Mouse (Mus musculus) limb, embryonic 13.5 days (tissue): ENCODE results near the gene Ovol3. TPM values are rescaled to one million over a fixed set of nuclear protein-coding genes. Genes with fewer than 3 reads are reported as not detected.
A peak's percentile ranks its signal among the peaks of the same experiment; 100 is the strongest.

Experiments
- ATAC-seq: fragments of 200-750 bp; cut with Nextera tagmentation; 2 replicates; pipeline ENCODE4 v1.8.0; 2017; ENCODE audit warnings: low read depth, moderate number of reproducible peaks, moderate TSS enrichment; ENCODE audit not compliant: low FRiP score
- H3K27ac ChIP-seq: fragments of 300-500 bp; sonication (generic); 2 replicates; pipeline ENCODE4 v1.5.1; 2015; ENCODE audit warnings: inconsistent platforms, mild to moderate bottlenecking, moderate library complexity
- H3K27me3 ChIP-seq: fragments of 300-500 bp; sonication (generic); 2 replicates; pipeline ENCODE4 v1.6.1; 2015; ENCODE audit warnings: mild to moderate bottlenecking, inconsistent platforms
- H3K36me3 ChIP-seq: fragments of 300-500 bp; sonication (generic); 2 replicates; pipeline ENCODE4 v1.6.1; 2015; ENCODE audit warnings: inconsistent platforms, mild to moderate bottlenecking, moderate library complexity
- H3K4me1 ChIP-seq: fragments of 300-500 bp; sonication (generic); 2 replicates; pipeline ENCODE4 v1.6.1; 2015; ENCODE audit warnings: inconsistent platforms
- H3K4me2 ChIP-seq: fragments of 300-500 bp; sonication (generic); replicated peaks from 2 replicates; pipeline ENCODE4 v1.6.1; 2015; ENCODE audit warnings: inconsistent platforms, mild to moderate bottlenecking, moderate library complexity
- H3K4me3 ChIP-seq: fragments of 300-500 bp; sonication (generic); 2 replicates; pipeline ENCODE4 v1.5.1; 2015; ENCODE audit warnings: moderate library complexity, mild to moderate bottlenecking, inconsistent platforms
- H3K9ac ChIP-seq: fragments of 300-500 bp; sonication (generic); 2 replicates; pipeline ENCODE4 v1.6.1; 2015; ENCODE audit warnings: mild to moderate bottlenecking, inconsistent platforms
- H3K9me3 ChIP-seq: fragments of 300-500 bp; sonication (generic); 2 replicates; pipeline ENCODE4 v1.6.1; 2016; ENCODE audit warnings: inconsistent platforms
- WGBS: fragments of 180-500 bp; shearing (Covaris S2); methylation state at CpG from one replicate; pipeline ENCODE4 v1.1.7; 2015; 5-methylcytosine and 5-hydroxymethylcytosine counted together
- polyA plus RNA-seq: library from polyadenylated mRNA; unstranded; fragments of >200 nt; fragmentation: Nextera tagmentation; extraction: Ambion mirVana; gene quantifications from 2 replicates; pipeline ENCODE4 v1.2.1, GENCODE M21; 2015

Gene Ovol3
- polyA plus RNA-seq = 0.28 TPM in 1 of 2 replicates, not detected in the other

GRCm38 (mm10) chr7:30235625-30236024 is at the start of gene Ovol3:
TSS of gene Ovol3 (minus strand) at chr7:30235725.
- WGBS = 71% methylated on average over 4 of the region's 4 CpGs
- H3K9ac ChIP-seq = no peak within 1 kb of the TSS
- ATAC-seq = no peak
- no peak within 1 kb of the TSS for H3K4me2 ChIP-seq
- H3K27ac ChIP-seq = no peak within 1 kb of the TSS
- no peaks in the 10 kb centered on the region for H3K27me3 ChIP-seq
- peaks cover 16% of the 10 kb centered on the region for H3K4me1 ChIP-seq
- H3K36me3 ChIP-seq = peaks cover 36% of the 10 kb centered on the region
- no peaks in the 10 kb centered on the region for H3K9me3 ChIP-seq
- H3K4me3 ChIP-seq = no peak within 1 kb of the TSS

GRCm38 (mm10) chr7:30282740-30283139 is 47.2 kb upstream of the Ovol3 start:
- peaks cover 16% of the 10 kb centered on the region for H3K4me1 ChIP-seq
- 82% methylated on average over 7 of the region's 7 CpGs for WGBS
- H3K9ac ChIP-seq = no peak overlapping the region
- ATAC-seq = no peak
- no peak overlapping the region for H3K4me3 ChIP-seq
- H3K36me3 ChIP-seq = no peaks in the 10 kb centered on the region
- H3K27me3 ChIP-seq = no peaks in the 10 kb centered on the region
- H3K27ac ChIP-seq = no peak overlapping the region
- no peaks in the 10 kb centered on the region for H3K9me3 ChIP-seq
- H3K4me2 ChIP-seq = no peak overlapping the region

- no peaks in the 10 kb centered on the region for H3K9me3 ChIP-seq
- H3K27ac ChIP-seq = no peak overlapping the region
- H3K9ac ChIP-seq = no peak overlapping the region
- no peaks in the 10 kb centered on the region for H3K27me3 ChIP-seq
- no peak for ATAC-seq
- H3K4me1 ChIP-seq = peaks cover 16% of the 10 kb centered on the region
- WGBS = 77% methylated on average over 4 of the region's 4 CpGs
- peak overlapping the region; percentile 65 for H3K4me3 ChIP-seq
- H3K4me2 ChIP-seq = peak overlapping the region; percentile 82
- no peaks in the 10 kb centered on the region for H3K36me3 ChIP-seq
Measured at GRCm38 (mm10) chr7:30281522-30281921, 46.0 kb upstream of the Ovol3 start.

GRCm38 (mm10) chr7:30280670-30281138 is 45.2 kb upstream of the Ovol3 start:
- H3K9me3 ChIP-seq = no peaks in the 10 kb centered on the region
- H3K4me3 ChIP-seq = peak overlapping the region; percentile 65
- no peaks in the 10 kb centered on the region for H3K27me3 ChIP-seq
- H3K36me3 ChIP-seq = no peaks in the 10 kb centered on the region
- peak overlapping the region; percentile 82 for H3K4me2 ChIP-seq
- peak overlapping the region; percentile 97 for H3K27ac ChIP-seq
- WGBS = under 1% methylated on average over 20 of the region's 20 CpGs
- ATAC-seq = peak; percentile 89
- peak overlapping the region; percentile 55 for H3K9ac ChIP-seq
- H3K4me1 ChIP-seq = peaks cover 16% of the 10 kb centered on the region

- WGBS = under 1% methylated on average over 49 of the region's 49 CpGs
Measured at GRCm38 (mm10) chr7:30279951-30280669, 44.6 kb upstream of the Ovol3 start, which contains the start of the genes Thap8 and Wdr62. TSS of gene Thap8 (plus strand) at chr7:30280094. TSS of gene Wdr62 (minus strand) at chr7:30280419.

GRCm38 (mm10) chr7:30279536-30279935 is 44.0 kb upstream of the Ovol3 start:
- Histone ChIP-seq H3K4me3 (peak overlapping the region; percentile 65), H3K9me3 (no peaks in the 10 kb centered on the region), H3K9ac (peak overlapping the region; percentile 53; the same call in 1 of the 2 replicates), H3K4me1 (peaks cover 13% of the 10 kb centered on the region), H3K4me2 (peak overlapping the region; percentile 82), H3K27ac (0 out of 2 replicates have a peak overlapping the region, but pooled peaks have one; percentile 15), H3K27me3 (no peaks in the 10 kb centered on the region), H3K36me3 (no peaks in the 10 kb centered on the region)
- ATAC-seq = no peak
- 0% methylated on average over 6 of the region's 6 CpGs for WGBS

More at GRCm38 (mm10) chr7:30279951-30280669, 44.6 kb upstream of the Ovol3 start, which contains the start of the genes Thap8 and Wdr62:
- Histone ChIP-seq H3K4me2 (peak within 1 kb of the TSS; percentile 82), H3K36me3 (no peaks in the 10 kb centered on the region), H3K27me3 (no peaks in the 10 kb centered on the region), H3K4me1 (peaks cover 13% of the 10 kb centered on the region), H3K9me3 (no peaks in the 10 kb centered on the region), H3K4me3 (peak within 1 kb of the TSS; percentile 65), H3K9ac (peak within 1 kb of the TSS; percentile 55), H3K27ac (peak within 1 kb of the TSS; percentile 97)
- peak; percentile 95 for ATAC-seq

- no peak for ATAC-seq
- Histone ChIP-seq H3K4me2 (peak overlapping the region; percentile 82), H3K4me3 (peak overlapping the region; percentile 65; the same call in 1 of the 2 replicates), H3K27me3 (no peaks in the 10 kb centered on the region), H3K9ac (no peak overlapping the region), H3K4me1 (peaks cover 13% of the 10 kb centered on the region), H3K27ac (no peak overlapping the region), H3K36me3 (no peaks in the 10 kb centered on the region), H3K9me3 (no peaks in the 10 kb centered on the region)
- 46% methylated on average over 2 of the region's 2 CpGs for WGBS
Measured at GRCm38 (mm10) chr7:30278911-30279310, 43.4 kb upstream of the Ovol3 start.

- WGBS = 70% methylated on average over 6 of the region's 6 CpGs
- H3K9ac ChIP-seq = no peak overlapping the region
Measured at GRCm38 (mm10) chr7:30274383-30274782, 38.9 kb upstream of the Ovol3 start.

GRCm38 (mm10) chr7:30269641-30270040 is 34.1 kb upstream of the Ovol3 start:
- Histone ChIP-seq H3K27ac (no peak overlapping the region), H3K9me3 (no peaks in the 10 kb centered on the region), H3K27me3 (no peaks in the 10 kb centered on the region), H3K9ac (no peak overlapping the region), H3K4me2 (no peak overlapping the region), H3K36me3 (peaks cover 28% of the 10 kb centered on the region), H3K4me3 (no peak overlapping the region), H3K4me1 (no peaks in the 10 kb centered on the region)
- no peak for ATAC-seq
- WGBS = 90% methylated on average over 4 of the region's 4 CpGs

More at GRCm38 (mm10) chr7:30274383-30274782, 38.9 kb upstream of the Ovol3 start:
- Histone ChIP-seq H3K4me3 (no peak overlapping the region), H3K9me3 (no peaks in the 10 kb centered on the region), H3K36me3 (peaks cover 12% of the 10 kb centered on the region; the same call in 1 of the 2 replicates), H3K4me2 (no peak overlapping the region), H3K27me3 (no peaks in the 10 kb centered on the region), H3K4me1 (peaks cover 3% of the 10 kb centered on the region), H3K27ac (no peak overlapping the region)
- no peak for ATAC-seq

- no peak overlapping the region for H3K27ac ChIP-seq
Measured at GRCm38 (mm10) chr7:30266780-30267179, 31.3 kb upstream of the Ovol3 start.

GRCm38 (mm10) chr7:30265935-30266334 is 30.4 kb upstream of the Ovol3 start:
- Histone ChIP-seq H3K4me1 (no peaks in the 10 kb centered on the region), H3K36me3 (peaks cover 47% of the 10 kb centered on the region), H3K27me3 (no peaks in the 10 kb centered on the region), H3K4me2 (no peak overlapping the region), H3K27ac (no peak overlapping the region), H3K4me3 (no peak overlapping the region), H3K9me3 (no peaks in the 10 kb centered on the region), H3K9ac (no peak overlapping the region)
- ATAC-seq = no peak
- WGBS = 88% methylated on average over 7 of the region's 7 CpGs

More at GRCm38 (mm10) chr7:30266780-30267179, 31.3 kb upstream of the Ovol3 start:
- H3K36me3 ChIP-seq = peaks cover 40% of the 10 kb centered on the region
- no peak overlapping the region for H3K4me2 ChIP-seq
- no peaks in the 10 kb centered on the region for H3K9me3 ChIP-seq
- no peaks in the 10 kb centered on the region for H3K4me1 ChIP-seq
- ATAC-seq = no peak
- H3K27me3 ChIP-seq = no peaks in the 10 kb centered on the region
- WGBS = 91% methylated on average over 3 of the region's 3 CpGs
- H3K4me3 ChIP-seq = no peak overlapping the region
- no peak overlapping the region for H3K9ac ChIP-seq

- Histone ChIP-seq H3K36me3 (peaks cover 43% of the 10 kb centered on the region), H3K9ac (no peak overlapping the region), H3K27me3 (no peaks in the 10 kb centered on the region), H3K4me3 (no peak overlapping the region), H3K4me1 (no peaks in the 10 kb centered on the region), H3K9me3 (no peaks in the 10 kb centered on the region), H3K4me2 (no peak overlapping the region), H3K27ac (no peak overlapping the region)
- no peak for ATAC-seq
- WGBS = 91% methylated on average over 5 of the region's 5 CpGs
Measured at GRCm38 (mm10) chr7:30265531-30265930, 30.0 kb upstream of the Ovol3 start.
